8 mouse cellular contexts compared by ENCODE assay signal in the genomic region with DNA sequence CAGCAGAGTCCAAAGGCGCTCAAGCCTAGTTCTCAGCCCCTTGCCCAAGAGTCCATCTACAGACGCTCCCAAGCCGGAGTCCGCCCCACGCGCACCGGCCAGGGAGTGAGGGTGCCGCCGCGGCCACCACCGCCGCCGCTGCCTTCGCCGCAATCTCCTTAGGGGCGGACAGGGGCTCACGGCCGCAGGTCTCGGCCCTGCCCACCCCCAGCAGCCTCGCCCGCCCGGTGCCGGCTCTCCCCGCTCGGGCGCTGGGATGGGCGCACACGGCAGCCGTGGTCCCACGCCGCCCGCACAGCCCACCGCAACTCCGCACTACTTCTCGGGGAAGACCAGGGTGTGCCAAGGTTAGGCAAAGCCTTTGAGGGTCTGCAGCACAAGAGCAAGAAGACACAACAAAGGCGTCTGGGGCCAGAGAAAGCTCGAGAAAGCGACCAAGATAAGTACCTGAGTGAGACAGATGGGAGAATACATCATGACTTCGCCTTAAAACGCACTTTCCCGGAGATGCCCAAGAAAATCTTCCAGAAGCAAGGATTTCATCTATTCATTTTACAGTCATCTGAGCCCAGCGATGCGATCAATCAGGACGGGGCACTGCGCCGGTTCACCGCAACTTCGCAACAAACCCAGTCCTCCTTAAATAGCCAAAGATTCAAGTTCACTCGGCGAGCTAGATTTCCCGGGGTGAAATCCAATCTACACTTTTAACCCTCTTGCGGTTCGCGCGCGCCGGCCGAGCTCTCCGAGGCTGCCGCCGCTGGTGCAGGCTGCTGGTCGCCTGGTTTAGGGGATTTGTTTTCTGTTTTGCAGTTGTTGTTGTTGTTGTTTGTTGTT.
DNase-seq lines count a peak whose midpoint lies in the region; ATAC-seq and TF ChIP-seq lines count a peak whose summit lies in the region.

No protein-coding gene starts in this region.

- H3K27ac ChIP-seq in liver, adult 2 months (replicated peaks; ENCODE audit: insufficient read depth, low read depth, low read length): peak overlapping the region; percentile 95
- H3K27ac ChIP-seq in forebrain, embryonic 14.5 days (ENCODE audit: low read depth, low read length): peak overlapping the region; percentile 100
- H3K27ac ChIP-seq in hindbrain, embryonic 14.5 days: peak overlapping the region; percentile 96
- peak overlapping the region; percentile 97 for H3K27ac ChIP-seq in liver, embryonic 11.5 days (ENCODE audit: low read depth, low read length)

- H3K4me1 ChIP-seq in liver, adult 2 months (ENCODE audit: control insufficient read depth, insufficient read depth, low read length): peaks cover 17% of the 10 kb centered on the region
- peaks cover 4% of the 10 kb centered on the region; the same call in 1 of the 2 replicates for H3K4me1 ChIP-seq in forebrain, embryonic 14.5 days (ENCODE audit: control insufficient read depth, insufficient read depth, low read length)
- 0 out of 2 replicates have a peak, but pooled peaks cover 2% of the 10 kb centered on the region for H3K4me1 ChIP-seq in hindbrain, embryonic 14.5 days (replicated peaks; ENCODE audit: control insufficient read depth, insufficient read depth, low read length)
- H3K4me1 ChIP-seq in liver, embryonic 11.5 days (replicated peaks; ENCODE audit: control insufficient read depth, insufficient read depth, low read length): 0 out of 2 replicates have a peak, but pooled peaks cover 6% of the 10 kb centered on the region

- DNase-seq in liver, adult 2 months (ENCODE audit: extremely low read depth, low read depth, low spot score): peak; percentile 74
- DNase-seq in liver: no peak
- DNase-seq in adrenal gland, postnatal 25 days: peak; percentile 55
- peak; percentile 51 for DNase-seq in forebrain, embryonic 14.5 days (ENCODE audit: low spot score)
- DNase-seq in hindbrain, embryonic 14.5 days (ENCODE audit: low spot score): peak; percentile 45
- peak; percentile 62 for DNase-seq in liver, embryonic 11.5 days (ENCODE audit: low spot score)
- peak; percentile 65 for DNase-seq in retina, embryonic 14.5 days (ENCODE audit: low spot score)
- DNase-seq in spleen, adult 18-20 months: no peak

- H3K9ac ChIP-seq in liver, adult 2 months (ENCODE audit: low read depth, low read length): peak overlapping the region; percentile 99
- peak overlapping the region; percentile 98 for H3K9ac ChIP-seq in forebrain, embryonic 14.5 days (ENCODE audit: low read length)
- peak overlapping the region; percentile 97 for H3K9ac ChIP-seq in hindbrain, embryonic 14.5 days
- H3K9ac ChIP-seq in liver, embryonic 11.5 days (ENCODE audit: low read depth, low read length): peak overlapping the region; percentile 81

- no peaks in the 10 kb centered on the region for H3K36me3 ChIP-seq in liver, adult 2 months (ENCODE audit: control insufficient read depth, insufficient read depth, low read length)
- H3K36me3 ChIP-seq in forebrain, embryonic 14.5 days (ENCODE audit: control insufficient read depth, insufficient read depth, low read length): no peaks in the 10 kb centered on the region
- H3K36me3 ChIP-seq in hindbrain, embryonic 14.5 days (replicated peaks; ENCODE audit: control insufficient read depth, insufficient read depth): no peaks in the 10 kb centered on the region
- no peaks in the 10 kb centered on the region for H3K36me3 ChIP-seq in liver, embryonic 11.5 days (ENCODE audit: control insufficient read depth, insufficient read depth, low read length)

- no peak for ATAC-seq in forebrain, embryonic 14.5 days
- ATAC-seq in hindbrain, embryonic 14.5 days (ENCODE audit: low FRiP score): no peak
- ATAC-seq in liver, embryonic 11.5 days (replicated peaks; ENCODE audit: low FRiP score): no peak

- WGBS in liver, adult 2 months: under 1% methylated on average over 62 of the region's 62 CpGs
- WGBS in forebrain, embryonic 14.5 days: under 1% methylated on average over 62 of the region's 62 CpGs
- WGBS in hindbrain, embryonic 14.5 days: under 1% methylated on average over 62 of the region's 62 CpGs
- WGBS in liver, embryonic 11.5 days: under 1% methylated on average over 62 of the region's 62 CpGs

- H3K4me3 ChIP-seq in liver, adult 2 months (ENCODE audit: insufficient read depth, low read depth, low read length): peak overlapping the region; percentile 99
- peak overlapping the region; percentile 91 for H3K4me3 ChIP-seq in forebrain, embryonic 14.5 days (ENCODE audit: low read depth, low read length)
- peak overlapping the region; percentile 71 for H3K4me3 ChIP-seq in hindbrain, embryonic 14.5 days (replicated peaks; ENCODE audit: low read length)
- peak overlapping the region; percentile 73 for H3K4me3 ChIP-seq in liver, embryonic 11.5 days (ENCODE audit: low read depth, low read length)

- no peak for TF ChIP-seq CTCF in liver, adult 2 months (IDR thresholded peaks at IDR 0.05; ENCODE audit: low read depth, low read length)

- H3K9me3 ChIP-seq in forebrain, embryonic 14.5 days (replicated peaks; ENCODE audit: control insufficient read depth, low read length): no peaks in the 10 kb centered on the region
- H3K9me3 ChIP-seq in hindbrain, embryonic 14.5 days (ENCODE audit: control insufficient read depth, low read length): no peaks in the 10 kb centered on the region
- no peaks in the 10 kb centered on the region for H3K9me3 ChIP-seq in liver, embryonic 11.5 days (ENCODE audit: control insufficient read depth, low read length)

- H3K27me3 ChIP-seq in liver, adult 2 months (ENCODE audit: control insufficient read depth, insufficient read depth, low read length): no peaks in the 10 kb centered on the region
- no peaks in the 10 kb centered on the region for H3K27me3 ChIP-seq in forebrain, embryonic 14.5 days (replicated peaks; ENCODE audit: control insufficient read depth, insufficient read depth, low read length)
- H3K27me3 ChIP-seq in hindbrain, embryonic 14.5 days (ENCODE audit: control insufficient read depth, insufficient read depth, low read length): 0 out of 2 replicates have a peak, but pooled peaks cover 11% of the 10 kb centered on the region
- H3K27me3 ChIP-seq in liver, embryonic 11.5 days (replicated peaks; ENCODE audit: control insufficient read depth, insufficient read depth, low read length): peaks cover 53% of the 10 kb centered on the region

- 0 out of 2 replicates have a peak, but pooled peaks have one; percentile 4 for TF ChIP-seq POLR2A in liver, adult 2 months (IDR thresholded peaks at IDR 0.05; ENCODE audit: extremely low read depth, insufficient read depth, low read length)

- H3K4me2 ChIP-seq in forebrain, embryonic 14.5 days (ENCODE audit: low read length): peak overlapping the region; percentile 85
- H3K4me2 ChIP-seq in hindbrain, embryonic 14.5 days (replicated peaks): peak overlapping the region; percentile 82
- H3K4me2 ChIP-seq in liver, embryonic 11.5 days: peak overlapping the region; percentile 70

- H3K79me2 ChIP-seq in liver, adult 2 months (ENCODE audit: control insufficient read depth, insufficient read depth, low read length): peaks cover 17% of the 10 kb centered on the region

Comparison
In these comparisons a context has a peak if more than half of its experiments do, and no peak if none do; other contexts are left out.
1. DNase-seq: peak in liver, adult 2 months (single experiment), adrenal gland, postnatal 25 days (single experiment), forebrain, embryonic 14.5 days (single experiment), hindbrain, embryonic 14.5 days (single experiment), liver, embryonic 11.5 days (single experiment) and retina, embryonic 14.5 days (single experiment); none in liver (single experiment) and spleen, adult 18-20 months (0 of 2).
2. Peak in every context shown above with its lines, with median percentiles within 50 percentile points of each other: H3K27ac ChIP-seq, H3K4me3 ChIP-seq, H3K9ac ChIP-seq and H3K4me2 ChIP-seq.